Mouse (Mus musculus) bone marrow, adult 2 months (tissue): Measurements from ENCODE around the gene Purb. TPM values are rescaled to one million over a fixed set of nuclear protein-coding genes. Genes with fewer than 3 reads are reported as not detected.
"Not testable (repeated sequence)": the region's sequence is repeated elsewhere in the genome, so short reads cannot be mapped to it uniquely, and the experiment has no call there.

Experiments
- H3K27ac ChIP-seq: fragments of 200-500 bp; 2 replicates; pipeline ENCODE4 v1.5.1; 2012; ENCODE audit warnings: low read depth, mild to moderate bottlenecking, control low read depth, inconsistent platforms, low read length; ENCODE audit not compliant: control insufficient read depth, poor library complexity, insufficient read depth
- H3K4me1 ChIP-seq: fragments of 200-500 bp; 2 replicates; pipeline ENCODE4 v1.6.1; 2011; ENCODE audit warnings: low read length; ENCODE audit not compliant: control insufficient read depth, insufficient read depth
- H3K4me3 ChIP-seq: fragments of 200-500 bp; replicated peaks from 2 replicates; pipeline ENCODE3; 2011; ENCODE audit warnings: mild to moderate bottlenecking, low read depth, low read length, control low read depth; ENCODE audit not compliant: control insufficient read depth
- CTCF ChIP-seq: fragments of 200-500 bp; IDR thresholded peaks from 2 replicates; pipeline ENCODE4 v1.5.1; 2011; ENCODE audit warnings: low read length, control low read depth; ENCODE audit not compliant: control insufficient read depth, insufficient read depth
- POLR2A ChIP-seq: fragments of 200-500 bp; IDR thresholded peaks from 2 replicates; pipeline ENCODE4 v1.6.1; 2011; ENCODE audit warnings: low read depth, mild to moderate bottlenecking, control low read depth, low read length, borderline replicate concordance; ENCODE audit not compliant: control insufficient read depth
- WGBS: fragments of 180-500 bp; shearing (Covaris S2); methylation state at CpG from one replicate; pipeline ENCODE4 v1.1.7; 2018; 5-methylcytosine and 5-hydroxymethylcytosine counted together
- polyA plus RNA-seq: library from polyadenylated mRNA; stranded (reverse); fragments of >200 nt; gene quantifications from 2 replicates; pipeline ENCODE4 v1.2.4, GENCODE M21; 2011; ENCODE audit warnings: low replicate concordance; ENCODE audit not compliant: missing spikeins, insufficient read depth, insufficient read length

The Purb gene
- polyA plus RNA-seq, 1 experiment, result 18.0 TPM

GRCm38 (mm10) chr11:6420722-6421350 lies 54.9 kb downstream of the Purb start:
- WGBS, result 82% methylated on average over 2 of the region's 2 CpGs
- TF ChIP-seq CTCF, result no peak
- TF ChIP-seq POLR2A, result no peak
- no peak overlapping the region for H3K27ac ChIP-seq

GRCm38 (mm10) chr11:6420283-6420703 lies 55.4 kb downstream of the Purb start:
- H3K27ac ChIP-seq, result no peak overlapping the region
- no peak overlapping the region for H3K4me3 ChIP-seq
- no peaks in the 10 kb centered on the region for H3K4me1 ChIP-seq
- TF ChIP-seq POLR2A (no peak), CTCF (no peak)
- 40% methylated on average over 1 of the region's 1 CpGs for WGBS

More at GRCm38 (mm10) chr11:6420722-6421350, 54.9 kb downstream of the Purb start:
- H3K4me1 ChIP-seq, result no peaks in the 10 kb centered on the region
- H3K4me3 ChIP-seq, result no peak overlapping the region

- WGBS, result 65% methylated on average over 4 of the region's 4 CpGs
- H3K27ac ChIP-seq, result not testable (repeated sequence)
These were observed 56.6 kb downstream of the Purb start for GRCm38 (mm10) chr11:6419156-6419555.

GRCm38 (mm10) chr11:6418751-6419150 lies 57.0 kb downstream of the Purb start:
- TF ChIP-seq CTCF, result no peak
- no peak for TF ChIP-seq POLR2A
- no peaks in the 10 kb centered on the region for H3K4me1 ChIP-seq
- H3K4me3 ChIP-seq, result no peak overlapping the region
- WGBS, result 73% methylated on average over 5 of the region's 5 CpGs
- no peak overlapping the region for H3K27ac ChIP-seq

More at GRCm38 (mm10) chr11:6419156-6419555, 56.6 kb downstream of the Purb start:
- not testable (repeated sequence) for H3K4me1 ChIP-seq, H3K4me3 ChIP-seq

Other genes starting within 250 kb of the Purb start
- not detected in 2 replicates for gene Npc1l1, start 245.8 kb downstream of the Purb start, polyA plus RNA-seq
- gene Ddx56, start 208.1 kb downstream of the Purb start, polyA plus RNA-seq, result 27.3 and 29.4 TPM in 2 replicates
- gene Tmed4, start 201.0 kb downstream of the Purb start, polyA plus RNA-seq, result 5.3 and 19.2 TPM in 2 replicates
- gene Ogdh, start 184.3 kb downstream of the Purb start, polyA plus RNA-seq, result 35.0 and 54.8 TPM in 2 replicates
- 24.8 and 42.3 TPM in 2 replicates for gene Zmiz2, start 86.8 kb downstream of the Purb start, polyA plus RNA-seq
- 659 and 720 TPM in 2 replicates for gene Ppia, start 60.5 kb downstream of the Purb start, polyA plus RNA-seq
- gene H2afv, start 31.5 kb downstream of the Purb start, polyA plus RNA-seq, result 139 and 217 TPM in 2 replicates
- gene Myo1g, start 45.0 kb upstream of the Purb start, polyA plus RNA-seq, result 37.2 and 95.8 TPM in 2 replicates
- 37.1 and 52.3 TPM in 2 replicates for gene Ccm2, start 71.0 kb upstream of the Purb start, polyA plus RNA-seq
- 6.5 TPM in 1 of 2 replicates, not detected in the other for gene Nacad, start 130.1 kb upstream of the Purb start, polyA plus RNA-seq
- 42.4 and 68.1 TPM in 2 replicates for gene Tbrg4, start 150.2 kb upstream of the Purb start, polyA plus RNA-seq
- gene Wap, start 162.7 kb upstream of the Purb start, polyA plus RNA-seq, result not detected in 2 replicates
- 2.0 TPM in 1 of 2 replicates, not detected in the other for gene Ramp3, start 182.6 kb upstream of the Purb start, polyA plus RNA-seq